Mouse (Mus musculus) liver, embryonic 16.5 days (tissue): ENCODE measurements at regions not wholly inside any gene's neighbourhood (a gene's known extent, or its start where the extent isn't known, plus 50 kb on each side); places are given as distances from the start of the nearest gene placed in this dataset.

ENCODE experiments used
- ATAC-seq: fragments of 200-750 bp; cut with Nextera tagmentation; 2 replicates; pipeline ENCODE4 v1.8.0; 2017; ENCODE audit warnings: low read depth, mild to moderate bottlenecking, moderate number of reproducible peaks, moderate library complexity
- H3K27ac ChIP-seq: fragments of 300-500 bp; sonication (generic); 2 replicates; pipeline ENCODE4 v1.5.1; 2014; ENCODE audit warnings: mild to moderate bottlenecking, low read length
- H3K27me3 ChIP-seq: fragments of 300-500 bp; sonication (generic); 2 replicates; pipeline ENCODE4 v1.6.1; 2014; ENCODE audit warnings: low read depth, low read length, mixed read lengths; ENCODE audit not compliant: control insufficient read depth, insufficient read depth
- H3K36me3 ChIP-seq: fragments of 300-500 bp; sonication (generic); 2 replicates; pipeline ENCODE4 v1.6.1; 2014; ENCODE audit warnings: mild to moderate bottlenecking; ENCODE audit not compliant: control insufficient read depth, insufficient read depth
- H3K4me1 ChIP-seq: fragments of 300-500 bp; sonication (generic); 2 replicates; pipeline ENCODE4 v1.6.1; 2014; ENCODE audit warnings: low read depth, low read length, mixed read lengths; ENCODE audit not compliant: control insufficient read depth
- H3K4me2 ChIP-seq: fragments of 300-500 bp; sonication (generic); 2 replicates; pipeline ENCODE4 v1.6.1; 2014; ENCODE audit warnings: low read depth, low read length, mixed read lengths
- H3K4me3 ChIP-seq: fragments of 300-500 bp; sonication (generic); 2 replicates; pipeline ENCODE4 v1.5.1; 2014; ENCODE audit warnings: low read depth, mild to moderate bottlenecking, low read length
- H3K9ac ChIP-seq: fragments of 300-500 bp; sonication (generic); 2 replicates; pipeline ENCODE4 v1.6.1; 2014; ENCODE audit warnings: low read depth, low read length
- H3K9me3 ChIP-seq: fragments of 300-500 bp; sonication (generic); replicated peaks from 2 replicates; pipeline ENCODE4 v1.6.1; 2016; ENCODE audit warnings: low read length; ENCODE audit not compliant: control insufficient read depth
- WGBS: fragments of 180-500 bp; shearing (Covaris S2); extraction: QIAGEN DNeasy Blood & Tissue Kit; methylation state at CpG from one replicate; pipeline ENCODE4 v1.1.7; 2014; ENCODE audit not compliant: insufficient replicate concordance; 5-methylcytosine and 5-hydroxymethylcytosine counted together

GRCm38 (mm10) chr5:120281840-120282565 is 149.5 kb upstream of the Lhx5 start:
- H3K4me1 ChIP-seq: no peaks in the 10 kb centered on the region
- H3K27ac ChIP-seq: no peak overlapping the region
- no peaks in the 10 kb centered on the region for H3K36me3 ChIP-seq
- no peak overlapping the region for H3K4me3 ChIP-seq
- H3K4me2 ChIP-seq: no peak overlapping the region
- no peak for ATAC-seq
- no peaks in the 10 kb centered on the region for H3K9me3 ChIP-seq
- peaks cover 39% of the 10 kb centered on the region for H3K27me3 ChIP-seq
- WGBS: 20% methylated on average over 18 of the region's 18 CpGs
- H3K9ac ChIP-seq: no peak overlapping the region

GRCm38 (mm10) chr5:120284625-120285024 is 146.9 kb upstream of the Lhx5 start:
- WGBS: 35% methylated on average over 8 of the region's 8 CpGs

GRCm38 (mm10) chr5:120285036-120285435 is 146.5 kb upstream of the Lhx5 start:
- H3K27ac ChIP-seq: no peak overlapping the region
- peaks cover 42% of the 10 kb centered on the region for H3K27me3 ChIP-seq
- H3K4me2 ChIP-seq: no peak overlapping the region
- 30% methylated on average over 9 of the region's 9 CpGs for WGBS
- no peaks in the 10 kb centered on the region for H3K36me3 ChIP-seq
- no peaks in the 10 kb centered on the region for H3K9me3 ChIP-seq
- no peak for ATAC-seq
- no peak overlapping the region for H3K4me3 ChIP-seq
- no peaks in the 10 kb centered on the region for H3K4me1 ChIP-seq
- H3K9ac ChIP-seq: no peak overlapping the region

More at GRCm38 (mm10) chr5:120284625-120285024, 146.9 kb upstream of the Lhx5 start:
- no peak overlapping the region for H3K27ac ChIP-seq
- no peak overlapping the region for H3K4me2 ChIP-seq
- ATAC-seq: no peak
- H3K27me3 ChIP-seq: peaks cover 46% of the 10 kb centered on the region
- no peaks in the 10 kb centered on the region for H3K36me3 ChIP-seq
- no peaks in the 10 kb centered on the region for H3K9me3 ChIP-seq
- H3K4me1 ChIP-seq: no peaks in the 10 kb centered on the region
- no peak overlapping the region for H3K9ac ChIP-seq
- H3K4me3 ChIP-seq: no peak overlapping the region

DNA sequence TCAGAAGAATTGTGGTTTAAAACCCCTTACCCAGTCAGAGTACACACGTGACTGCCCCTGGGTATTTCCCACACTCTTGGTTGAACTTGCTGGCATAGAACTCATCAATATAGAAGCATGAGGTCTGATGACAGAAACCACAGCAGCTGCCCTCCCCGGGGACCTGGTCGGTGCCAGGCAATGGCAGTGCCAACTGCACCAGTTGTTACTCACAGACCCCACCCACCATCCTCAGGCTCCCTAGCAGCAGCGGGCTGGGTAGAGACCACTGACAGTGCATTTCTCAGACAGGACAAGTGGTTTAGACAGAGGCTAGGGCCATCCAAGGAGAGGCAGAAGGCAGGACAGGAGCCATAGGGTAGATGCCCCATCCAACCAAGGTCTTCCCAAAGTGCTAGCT is 144.7 kb upstream of the Lhx5 start:
- H3K9ac ChIP-seq: no peak overlapping the region
- WGBS: 46% methylated on average over 4 of the region's 4 CpGs

DNA sequence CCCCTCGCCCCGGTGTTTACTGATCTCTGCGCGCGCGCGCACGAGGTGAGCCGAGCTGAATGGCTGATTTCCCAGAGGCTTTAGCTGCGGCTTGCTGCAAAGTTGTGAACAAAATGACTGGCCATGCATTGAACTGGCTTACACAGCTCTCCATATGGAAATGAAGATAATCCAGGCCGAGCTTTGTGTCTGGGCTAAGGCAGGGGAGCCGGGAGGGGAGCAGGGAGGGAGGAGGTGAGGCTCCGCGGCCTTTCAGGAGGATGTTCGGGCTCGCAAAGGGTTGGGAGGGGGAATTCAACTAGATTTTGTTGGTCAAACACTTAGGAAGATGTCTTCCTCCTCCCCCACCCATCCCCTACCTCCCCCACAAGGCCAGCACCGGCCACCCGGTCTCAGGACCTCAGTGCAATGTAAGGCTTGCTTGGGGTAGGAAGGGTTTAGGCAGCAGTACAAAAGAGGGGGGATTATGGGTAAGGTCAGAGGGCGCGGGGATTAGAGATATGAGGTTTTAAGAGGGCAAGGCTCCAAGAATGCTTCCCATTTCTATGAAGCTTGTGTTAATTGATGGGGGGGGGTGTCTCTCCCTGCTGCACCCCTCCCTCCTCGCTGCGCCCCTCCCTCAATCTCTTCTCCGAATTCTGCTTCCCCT is 143.3 kb upstream of the Lhx5 start:
- no peaks in the 10 kb centered on the region for H3K36me3 ChIP-seq
- H3K4me3 ChIP-seq: no peak overlapping the region
- no peak overlapping the region for H3K4me2 ChIP-seq
- H3K27ac ChIP-seq: no peak overlapping the region
- ATAC-seq: no peak
- WGBS: 8% methylated on average over 23 of the region's 23 CpGs
- H3K9me3 ChIP-seq: no peaks in the 10 kb centered on the region
- peaks cover 18% of the 10 kb centered on the region for H3K27me3 ChIP-seq
- no peak overlapping the region for H3K9ac ChIP-seq
- no peaks in the 10 kb centered on the region for H3K4me1 ChIP-seq

More for the DNA sequence above, 144.7 kb upstream of the Lhx5 start:
- Histone ChIP-seq H3K27me3 (peaks cover 24% of the 10 kb centered on the region), H3K4me2 (no peak overlapping the region), H3K4me1 (no peaks in the 10 kb centered on the region), H3K27ac (no peak overlapping the region), H3K36me3 (no peaks in the 10 kb centered on the region), H3K9me3 (no peaks in the 10 kb centered on the region), H3K4me3 (no peak overlapping the region)
- ATAC-seq: no peak

GRCm38 (mm10) chr5:120294526-120295078 is 136.9 kb upstream of the Lhx5 start:
- Histone ChIP-seq H3K27ac (no peak overlapping the region), H3K4me2 (no peak overlapping the region), H3K9ac (no peak overlapping the region), H3K4me1 (no peaks in the 10 kb centered on the region), H3K27me3 (peaks cover 12% of the 10 kb centered on the region), H3K36me3 (no peaks in the 10 kb centered on the region), H3K9me3 (no peaks in the 10 kb centered on the region), H3K4me3 (no peak overlapping the region)
- 13% methylated on average over 16 of the region's 16 CpGs for WGBS
- ATAC-seq: no peak

- WGBS: 15% methylated on average over 10 of the region's 10 CpGs
- H3K4me3 ChIP-seq: no peak overlapping the region
Measured at GRCm38 (mm10) chr5:120297190-120297589, 134.3 kb upstream of the Lhx5 start.

DNA sequence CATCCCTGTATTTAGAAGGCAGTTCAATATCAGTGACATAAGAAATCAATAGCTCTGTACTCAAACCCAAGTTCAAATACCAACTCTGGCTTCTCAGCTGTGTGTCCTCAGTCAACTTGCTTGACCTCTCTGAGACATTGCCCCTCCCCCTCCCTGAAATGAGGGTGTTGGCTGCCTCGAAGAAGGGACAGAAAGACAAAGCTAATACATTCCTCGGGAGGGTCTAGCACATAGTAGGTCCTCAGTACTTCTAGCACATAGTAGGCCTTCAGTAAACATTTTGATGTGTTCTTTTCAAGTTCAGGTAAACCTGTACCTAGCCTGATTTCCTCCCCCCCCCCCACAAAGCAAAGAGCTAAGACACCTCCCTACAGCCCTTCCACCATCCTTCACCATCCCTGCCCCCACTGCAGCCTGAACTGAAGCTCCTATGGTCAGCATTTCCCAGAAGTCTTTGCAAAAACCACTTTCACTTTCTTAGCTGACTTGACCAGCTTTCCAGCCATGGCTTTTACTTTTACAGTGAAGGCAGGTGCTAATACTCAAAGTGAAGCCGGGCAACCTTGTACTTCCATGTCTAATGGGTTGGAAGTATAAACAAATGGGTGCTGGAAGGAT is 133.7 kb upstream of the Lhx5 start:
- no peaks in the 10 kb centered on the region for H3K9me3 ChIP-seq
- no peak overlapping the region for H3K4me2 ChIP-seq
- no peak overlapping the region for H3K27ac ChIP-seq
- no peak for ATAC-seq
- peaks cover 43% of the 10 kb centered on the region for H3K27me3 ChIP-seq
- 35% methylated on average over 3 of the region's 3 CpGs for WGBS
- no peaks in the 10 kb centered on the region for H3K4me1 ChIP-seq
- H3K36me3 ChIP-seq: no peaks in the 10 kb centered on the region
- H3K4me3 ChIP-seq: no peak overlapping the region
- H3K9ac ChIP-seq: no peak overlapping the region

More at GRCm38 (mm10) chr5:120297190-120297589, 134.3 kb upstream of the Lhx5 start:
- Histone ChIP-seq H3K9me3 (no peaks in the 10 kb centered on the region), H3K9ac (no peak overlapping the region), H3K36me3 (no peaks in the 10 kb centered on the region), H3K4me1 (no peaks in the 10 kb centered on the region), H3K27ac (no peak overlapping the region), H3K27me3 (peaks cover 37% of the 10 kb centered on the region), H3K4me2 (no peak overlapping the region)
- no peak for ATAC-seq

- Histone ChIP-seq H3K4me3 (no peak overlapping the region), H3K36me3 (no peaks in the 10 kb centered on the region), H3K9me3 (no peaks in the 10 kb centered on the region), H3K4me1 (no peaks in the 10 kb centered on the region), H3K27ac (no peak overlapping the region), H3K9ac (no peak overlapping the region), H3K27me3 (peaks cover 55% of the 10 kb centered on the region), H3K4me2 (no peak overlapping the region)
- WGBS: 3% methylated on average over 13 of the region's 16 CpGs
- no peak for ATAC-seq
Measured at GRCm38 (mm10) chr5:120301672-120302071, 129.8 kb upstream of the Lhx5 start.
